Comparison of ENCODE assay signal across 21 mouse cellular contexts in genomic region chr9:55941356-55941755, GRCm38 (mm10). TPM values are rescaled to one million over a fixed set of nuclear protein-coding genes. Genes with fewer than 3 reads are reported as not detected.
A peak's percentile ranks its signal among the peaks of the same experiment; 100 is the strongest.
DNase-seq lines count a peak whose midpoint lies in the region; ATAC-seq lines count a peak whose summit lies in the region.
"Had no signal": no experiment of that assay in that cellular context is flagged by ENCODE, and none has a peak within 500 bp of the region (broad histone marks: within the 10 kb centered on the region; RNA-seq: fewer than 3 reads in every experiment).

No protein-coding gene starts in this region.

- no peaks in the 10 kb centered on the region for H3K36me3 ChIP-seq in embryonic facial prominence, embryonic 15.5 days
- H3K36me3 ChIP-seq in embryonic facial prominence, embryonic 10.5 days (replicated peaks): peaks cover 31% of the 10 kb centered on the region
- H3K36me3 ChIP-seq: heart, embryonic 12.5 days; hindbrain, embryonic 15.5 days had no signal

- no peak overlapping the region for H3K4me3 ChIP-seq in embryonic facial prominence, embryonic 15.5 days (replicated peaks)
- no peak overlapping the region for H3K4me3 ChIP-seq in embryonic facial prominence, embryonic 10.5 days
- H3K4me3 ChIP-seq: erythroblast, embryonic 14.5 days; forebrain, embryonic 10.5 days; heart, adult 2 months; heart, embryonic 12.5 days; hindbrain, embryonic 10.5 days; hindbrain, embryonic 15.5 days had no signal

- peaks cover 17% of the 10 kb centered on the region for H3K4me1 ChIP-seq in embryonic facial prominence, embryonic 15.5 days
- peaks cover 20% of the 10 kb centered on the region for H3K4me1 ChIP-seq in embryonic facial prominence, embryonic 10.5 days

- no peaks in the 10 kb centered on the region for H3K9me3 ChIP-seq in embryonic facial prominence, embryonic 15.5 days (replicated peaks)
- H3K9me3 ChIP-seq in embryonic facial prominence, embryonic 10.5 days: no peaks in the 10 kb centered on the region
- H3K9me3 ChIP-seq: forebrain, embryonic 10.5 days; heart, embryonic 12.5 days; hindbrain, embryonic 10.5 days; hindbrain, embryonic 15.5 days had no signal

- H3K9ac ChIP-seq in embryonic facial prominence, embryonic 15.5 days: no peak overlapping the region
- H3K9ac ChIP-seq: heart, embryonic 12.5 days; hindbrain, embryonic 15.5 days had no signal

- 0 out of 2 replicates have a peak overlapping the region, but pooled peaks have one; percentile 19 for H3K27ac ChIP-seq in embryonic facial prominence, embryonic 15.5 days (replicated peaks)
- H3K27ac ChIP-seq in embryonic facial prominence, embryonic 10.5 days (replicated peaks): no peak overlapping the region
- H3K27ac ChIP-seq: forebrain, embryonic 10.5 days; heart, adult 2 months; hindbrain, embryonic 10.5 days; hindbrain, embryonic 15.5 days had no signal

- DNase-seq in embryonic facial prominence, embryonic 10.5 days (ENCODE audit: low spot score): no peak
- DNase-seq in cerebellum, adult 18-20 months: peak; percentile 36 to 39
- peak; percentile 53 for DNase-seq in cerebellum, adult 9-10 months
- DNase-seq in cerebellum, postnatal 25 days: peak; percentile 69 to 75
- DNase-seq in spleen, postnatal 4 days (ENCODE audit: low spot score in 2 of 2): no peak
- DNase-seq in urinary bladder, postnatal 36 days (ENCODE audit: low spot score in 2 of 2): no peak
- no peak for DNase-seq in retina, embryonic 14.5 days (ENCODE audit: low spot score)
- DNase-seq: adrenal gland, adult 8-10 months; adrenal gland, postnatal 36 days; gastrocnemius, postnatal 10 days; heart, adult 2 months; kidney, adult 8-10 months had no signal

- H3K27me3 ChIP-seq in embryonic facial prominence, embryonic 15.5 days: no peaks in the 10 kb centered on the region
- H3K27me3 ChIP-seq in embryonic facial prominence, embryonic 10.5 days (replicated peaks; ENCODE audit: low read depth, poor library complexity, severe bottlenecking): no peaks in the 10 kb centered on the region
- H3K27me3 ChIP-seq: heart, embryonic 12.5 days; hindbrain, embryonic 15.5 days had no signal

- no peak overlapping the region for H3K4me2 ChIP-seq in embryonic facial prominence, embryonic 15.5 days (replicated peaks)
- H3K4me2 ChIP-seq: heart, embryonic 12.5 days; hindbrain, embryonic 15.5 days had no signal

- ATAC-seq in embryonic facial prominence, embryonic 15.5 days (ENCODE audit: insufficient number of reproducible peaks, low FRiP score, low TSS enrichment, low read depth): no peak
- ATAC-seq: forebrain, embryonic 14.5 days; inflammation-experienced regulatory T-cells, adult 6 months; intestine, postnatal 0 days had no signal

RNA-seq across cellular contexts. Expression of gene Scaper, which starts 3.4 kb away (rescaled TPM):
- 12.3 and 14.0 TPM in 2 replicates for polyA plus RNA-seq in embryonic facial prominence, embryonic 15.5 days (2015; fragmentation: Nextera tagmentation; extraction: Ambion mirVana)
- polyA plus RNA-seq in embryonic facial prominence, embryonic 10.5 days (2016; fragmentation: Nextera tagmentation; extraction: Ambion mirVana): 6.9 and 7.4 TPM in 2 replicates

Comparison
In these comparisons a context has a peak if more than half of its experiments do, and no peak if none do; other contexts are left out.
1. DNase-seq: peak in cerebellum, adult 18-20 months (2 of 2), cerebellum, adult 9-10 months (single experiment) and cerebellum, postnatal 25 days (2 of 2); none in embryonic facial prominence, embryonic 10.5 days (single experiment), spleen, postnatal 4 days (0 of 2), urinary bladder, postnatal 36 days (0 of 2) and retina, embryonic 14.5 days (single experiment).